Mouse (Mus musculus): ENCODE results near the gene Pars2. TPM values are rescaled to one million over a fixed set of nuclear protein-coding genes. Genes with fewer than 3 reads are reported as not detected.

The Pars2 gene
- polyA plus RNA-seq, 1 experiment from 2014 or later, result 8.8 TPM

Other genes with a start within 250 kb of the Pars2 start
- gene Pcsk9, start 186.7 kb upstream of the Pars2 start, polyA plus RNA-seq (2015; fragmentation: Nextera tagmentation; extraction: Ambion mirVana), result 0.78 and 9.0 TPM in 2 replicates
- not detected in 2 replicates for gene Bsnd, start 158.8 kb upstream of the Pars2 start, polyA plus RNA-seq (2015; fragmentation: Nextera tagmentation; extraction: Ambion mirVana)
- gene Dhcr24, start 90.0 kb upstream of the Pars2 start, polyA plus RNA-seq (2015; fragmentation: Nextera tagmentation; extraction: Ambion mirVana), result 4.6 and 4.8 TPM in 2 replicates
- gene Lexm, start 33.8 kb upstream of the Pars2 start, polyA plus RNA-seq (2015; fragmentation: Nextera tagmentation; extraction: Ambion mirVana), result not detected in 2 replicates
- gene Ttc22, start 28.6 kb upstream of the Pars2 start, polyA plus RNA-seq (2015; fragmentation: Nextera tagmentation; extraction: Ambion mirVana), result 2.0 and 2.2 TPM in 2 replicates
- gene Ttc4, start 27.9 kb downstream of the Pars2 start, polyA plus RNA-seq (2015; fragmentation: Nextera tagmentation; extraction: Ambion mirVana), result 134 and 149 TPM in 2 replicates
- gene Mroh7, start 79.9 kb downstream of the Pars2 start, polyA plus RNA-seq (2015; fragmentation: Nextera tagmentation; extraction: Ambion mirVana), result 0.33 and 0.38 TPM in 2 replicates
- 0.10 TPM in 1 of 2 replicates, not detected in the other for gene Fam151a, start 82.8 kb downstream of the Pars2 start, polyA plus RNA-seq (2015; fragmentation: Nextera tagmentation; extraction: Ambion mirVana)
- gene Acot11, start 153.9 kb downstream of the Pars2 start, polyA plus RNA-seq (2015; fragmentation: Nextera tagmentation; extraction: Ambion mirVana), result 2.4 and 3.1 TPM in 2 replicates

Measured in neural tube, embryonic 15.5 days (tissue).